Mouse (Mus musculus): ENCODE results near the gene Dpep1. TPM values are rescaled to one million over a fixed set of nuclear protein-coding genes. Genes with fewer than 3 reads are reported as not detected.

Gene Dpep1
- 33.6 TPM for polyA plus RNA-seq (2014; fragmentation: Illumina TruSeq; extraction: RNeasy Lipid Tissue Mini Kit (QIAGEN cat#74804); ENCODE audit: low read depth, low replicate concordance)

DNA sequence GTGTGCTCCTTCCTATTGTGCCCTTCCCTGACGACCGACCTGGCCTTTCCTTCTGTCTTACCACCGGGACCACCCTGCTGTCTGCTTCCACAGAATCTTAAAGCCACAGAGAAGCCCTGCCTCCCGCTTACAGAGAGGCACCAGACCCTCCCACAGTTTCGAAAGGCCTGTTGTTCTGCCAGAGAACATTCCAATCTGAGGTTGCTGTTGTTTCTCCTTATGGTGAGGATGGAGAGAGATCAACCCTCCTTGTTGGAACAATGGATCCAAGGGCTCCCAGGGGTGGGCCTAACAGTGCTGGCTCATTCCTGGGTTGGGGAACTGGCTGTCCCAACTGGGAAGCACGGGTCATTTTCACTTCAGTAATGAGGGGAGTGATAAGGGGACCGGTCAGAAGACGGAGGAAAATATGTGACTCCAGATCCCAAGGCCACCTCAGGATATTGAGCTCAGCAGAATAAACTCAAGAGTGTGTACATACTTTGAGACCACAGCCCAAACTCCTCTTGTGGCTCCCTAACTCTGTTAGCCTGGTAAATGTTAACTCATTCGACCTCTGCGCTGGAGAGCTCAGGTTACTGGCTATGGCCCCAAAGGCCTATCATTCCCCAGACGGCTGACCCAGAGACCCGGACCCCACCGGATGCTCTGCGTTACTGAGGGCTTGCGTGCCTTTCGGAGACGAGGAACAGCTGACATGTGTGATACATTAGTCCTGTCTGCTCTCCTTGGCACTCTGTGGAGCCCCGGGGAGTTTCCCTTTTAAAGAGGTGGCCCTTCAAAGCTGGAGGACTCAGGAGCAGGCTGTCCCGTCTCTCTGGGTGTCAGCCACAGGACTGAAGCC lies at the start of gene Dpep1:
Dpep1 (plus strand) TSS at position 677 of the 844 bp plus-strand sequence.

DNA sequence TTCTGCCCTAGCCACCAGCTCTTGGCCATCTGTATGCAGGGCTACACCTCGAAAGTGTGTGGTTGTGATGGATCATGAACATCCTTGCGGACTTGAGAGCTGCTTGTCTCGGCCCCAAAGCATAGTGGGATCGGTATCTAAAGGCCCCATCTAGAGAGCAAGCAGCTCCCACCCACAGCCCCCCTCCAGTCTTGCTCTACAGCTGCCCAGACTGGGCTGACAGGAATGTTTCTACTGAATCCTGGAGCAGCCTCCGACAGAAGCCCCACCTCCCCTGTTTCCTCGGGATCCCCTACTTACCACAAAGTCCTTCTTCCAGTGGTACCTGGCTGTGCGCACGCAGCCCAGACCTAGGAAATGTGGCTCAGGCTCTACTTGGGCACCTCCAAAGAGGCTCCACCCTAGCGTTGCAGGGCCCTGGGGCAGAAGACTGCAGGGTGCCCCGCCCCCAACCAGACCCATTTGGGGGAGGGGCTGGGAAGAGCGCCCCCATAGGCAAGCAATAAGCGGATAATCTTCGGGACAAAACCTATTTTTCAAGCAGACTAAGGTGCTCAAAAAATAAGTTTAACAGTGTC lies 28.1 kb upstream of the Dpep1 start, which contains the start of gene Sult5a1:
Sult5a1 (minus strand) TSS at position 428 of the 578 bp plus-strand sequence.

DNA sequence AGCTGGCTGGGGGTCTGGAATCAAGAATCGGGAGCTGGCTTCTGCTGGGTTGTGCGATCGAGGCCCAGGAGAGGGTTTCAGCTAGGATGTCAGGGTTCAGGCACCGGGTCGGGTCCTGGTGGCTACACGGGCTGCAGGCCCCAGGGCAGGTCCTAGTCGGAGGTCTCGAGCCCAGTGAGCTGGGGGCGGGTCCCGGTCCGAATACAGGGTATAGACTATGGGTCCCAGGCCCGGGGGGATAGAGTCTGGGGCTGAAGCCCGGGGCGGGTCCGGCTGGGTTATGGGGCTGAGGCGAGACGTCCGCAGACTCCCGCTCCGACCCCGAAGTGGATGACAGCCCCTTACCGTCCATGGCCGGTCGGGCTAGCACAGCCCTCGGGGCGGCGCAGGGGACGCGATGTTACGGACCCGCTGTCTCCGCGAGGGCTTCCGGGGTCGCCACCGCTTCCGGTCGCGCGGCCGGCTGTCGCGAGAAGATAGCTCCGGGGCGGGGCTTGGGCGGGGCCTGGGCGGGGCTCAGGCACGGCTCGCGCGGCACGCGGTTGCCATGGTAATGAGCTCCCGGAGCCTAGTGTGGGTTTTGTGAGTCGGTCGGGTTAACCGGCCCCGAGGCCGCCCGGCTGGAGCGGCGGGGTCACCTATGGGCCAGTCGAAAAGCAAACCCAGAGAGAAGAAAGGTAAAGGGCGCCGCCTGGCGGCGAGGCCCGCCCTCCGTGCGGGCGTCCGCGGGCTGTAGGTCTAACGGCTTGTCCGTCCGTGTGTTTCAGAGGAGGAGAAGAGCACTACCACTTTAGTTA lies 26.5 kb downstream of the Dpep1 start, which contains the start of the genes Chmp1a and Spata33:
Chmp1a (minus strand) TSS at position 443 of the 797 bp plus-strand sequence.
Spata33 (plus strand) TSS at position 512 of the 797 bp plus-strand sequence.

DNA sequence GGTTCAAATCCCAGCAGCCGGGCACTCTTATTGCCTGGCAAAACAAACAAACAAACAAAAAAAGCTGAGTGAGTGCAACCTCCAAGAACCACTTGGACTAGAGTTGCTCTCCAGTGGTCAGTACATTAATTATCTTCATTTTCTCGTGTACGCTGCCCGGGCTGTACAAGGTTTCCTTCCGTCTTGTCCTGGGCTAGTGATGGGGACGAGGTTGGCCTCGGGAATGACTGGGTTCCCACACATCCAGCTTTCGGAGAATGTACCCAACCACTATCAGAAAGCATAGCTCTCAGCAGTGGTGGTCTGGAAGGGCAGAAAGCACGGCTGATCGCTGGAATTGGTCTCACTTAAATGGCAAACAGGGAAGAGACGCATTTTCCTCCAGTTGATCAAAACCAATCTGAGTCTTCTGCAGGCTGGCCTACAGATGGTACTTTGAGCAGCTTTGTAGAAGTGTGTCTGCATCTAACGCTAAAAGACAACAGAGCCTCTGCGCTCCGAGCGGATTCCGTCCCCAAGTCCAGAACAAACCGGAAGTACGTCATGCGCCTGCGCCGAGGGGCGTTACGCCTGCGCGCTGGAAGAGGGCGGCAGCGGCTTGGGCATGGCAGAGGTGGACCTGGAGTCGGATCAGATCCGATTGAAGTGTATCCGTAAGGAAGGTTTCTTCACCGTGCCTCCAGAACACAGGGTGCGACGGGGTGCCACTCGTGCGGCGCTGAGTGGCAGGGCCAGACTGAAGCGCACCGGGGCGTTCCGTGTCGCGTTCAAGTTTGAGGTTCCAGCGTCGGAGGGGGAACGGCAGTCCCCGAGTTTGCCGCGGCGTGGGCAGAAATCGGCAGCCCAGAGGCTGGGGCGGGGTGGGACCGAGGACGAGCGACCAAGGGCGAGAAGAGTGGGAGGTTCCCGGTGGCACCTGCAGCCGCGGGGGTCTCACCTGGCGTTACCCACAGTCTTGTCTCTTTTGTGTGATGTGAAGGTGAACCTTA lies 38.5 kb downstream of the Dpep1 start, which contains the start of gene Cdk10:
Cdk10 (plus strand) TSS at position 565 of the 989 bp plus-strand sequence.

DNA sequence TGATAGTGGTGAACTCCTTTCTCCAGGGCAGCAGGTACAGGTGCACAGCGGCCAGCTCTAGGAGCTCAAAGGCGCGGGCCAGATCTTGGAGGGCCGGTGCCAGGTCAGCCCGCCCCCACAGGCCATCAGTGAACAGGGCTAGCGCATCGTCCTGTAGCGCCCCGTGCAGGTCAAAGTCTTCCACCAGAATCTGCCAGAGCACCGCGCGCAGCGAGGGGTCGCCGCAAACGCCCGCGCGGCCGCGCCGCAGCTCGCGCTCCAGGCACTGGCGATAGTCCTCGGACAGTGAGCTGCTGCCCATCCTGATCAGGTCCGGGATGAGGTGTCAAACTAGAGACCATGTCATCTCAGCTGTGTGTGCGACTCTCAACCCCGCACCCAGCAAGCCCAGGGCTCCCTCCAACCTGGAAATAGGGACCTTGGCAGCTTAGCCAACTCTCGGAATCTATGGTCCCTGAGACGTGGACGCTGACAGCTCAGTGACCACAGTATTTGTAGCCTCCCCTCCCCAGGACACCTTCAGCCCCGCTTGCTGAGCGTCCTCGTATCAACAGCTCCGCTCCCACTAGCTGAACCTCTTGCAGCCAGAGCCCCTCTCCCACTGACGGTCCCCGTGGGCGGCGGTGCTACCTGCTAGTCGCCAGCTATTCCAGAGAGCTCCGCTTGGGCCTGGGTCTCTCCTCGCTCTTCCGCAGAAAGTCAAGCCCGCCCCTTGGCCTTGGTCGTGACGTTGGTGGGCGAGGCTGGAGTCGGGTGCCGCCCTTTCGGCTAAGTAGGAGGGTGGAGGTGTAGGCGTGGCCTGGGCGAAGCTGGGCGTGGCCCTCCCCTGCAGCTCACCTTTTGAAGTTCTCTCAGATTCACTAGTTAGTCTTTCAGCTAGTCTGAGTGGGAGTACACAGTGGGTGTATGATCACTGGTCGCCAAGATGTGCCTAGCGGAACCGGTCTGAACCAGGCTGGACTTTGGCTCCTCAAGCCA lies 49.8 kb downstream of the Dpep1 start, which contains the start of gene Spata2l:
Spata2l (minus strand) TSS at position 714 of the 978 bp plus-strand sequence.

Other genes starting within 250 kb of the Dpep1 start
- gene Ankrd11, start 144.0 kb upstream of the Dpep1 start, polyA plus RNA-seq (2014; fragmentation: Illumina TruSeq; extraction: RNeasy Lipid Tissue Mini Kit (QIAGEN cat#74804); ENCODE audit: low read depth, low replicate concordance), result 66.1 TPM
- 26.4 TPM for gene Spg7, start 123.3 kb upstream of the Dpep1 start, polyA plus RNA-seq (2014; fragmentation: Illumina TruSeq; extraction: RNeasy Lipid Tissue Mini Kit (QIAGEN cat#74804); ENCODE audit: low read depth, low replicate concordance)
- 60.1 TPM for gene Rpl13, start 83.9 kb upstream of the Dpep1 start, polyA plus RNA-seq (2014; fragmentation: Illumina TruSeq; extraction: RNeasy Lipid Tissue Mini Kit (QIAGEN cat#74804); ENCODE audit: low read depth, low replicate concordance)
- gene Cpne7, start 68.9 kb upstream of the Dpep1 start, polyA plus RNA-seq (2014; fragmentation: Illumina TruSeq; extraction: RNeasy Lipid Tissue Mini Kit (QIAGEN cat#74804); ENCODE audit: low read depth, low replicate concordance), result not detected
- not detected for gene Sult5a1, start 27.9 kb upstream of the Dpep1 start, polyA plus RNA-seq (2014; fragmentation: Illumina TruSeq; extraction: RNeasy Lipid Tissue Mini Kit (QIAGEN cat#74804); ENCODE audit: low read depth, low replicate concordance)
- gene Chmp1a, start 26.5 kb downstream of the Dpep1 start, polyA plus RNA-seq (2014; fragmentation: Illumina TruSeq; extraction: RNeasy Lipid Tissue Mini Kit (QIAGEN cat#74804); ENCODE audit: low read depth, low replicate concordance), result 16.8 TPM
- gene Spata33, start 26.6 kb downstream of the Dpep1 start, polyA plus RNA-seq (2014; fragmentation: Illumina TruSeq; extraction: RNeasy Lipid Tissue Mini Kit (QIAGEN cat#74804); ENCODE audit: low read depth, low replicate concordance), result 0.60 TPM
- 5.6 TPM for gene Cdk10, start 38.6 kb downstream of the Dpep1 start, polyA plus RNA-seq (2014; fragmentation: Illumina TruSeq; extraction: RNeasy Lipid Tissue Mini Kit (QIAGEN cat#74804); ENCODE audit: low read depth, low replicate concordance)
- not detected for gene Spata2l, start 50.0 kb downstream of the Dpep1 start, polyA plus RNA-seq (2014; fragmentation: Illumina TruSeq; extraction: RNeasy Lipid Tissue Mini Kit (QIAGEN cat#74804); ENCODE audit: low read depth, low replicate concordance)
- 2.1 TPM for gene Zfp276, start 68.0 kb downstream of the Dpep1 start, polyA plus RNA-seq (2014; fragmentation: Illumina TruSeq; extraction: RNeasy Lipid Tissue Mini Kit (QIAGEN cat#74804); ENCODE audit: low read depth, low replicate concordance)
- gene Vps9d1, start 68.1 kb downstream of the Dpep1 start, polyA plus RNA-seq (2014; fragmentation: Illumina TruSeq; extraction: RNeasy Lipid Tissue Mini Kit (QIAGEN cat#74804); ENCODE audit: low read depth, low replicate concordance), result 1.4 TPM
- 0.35 TPM for gene Fanca, start 132.3 kb downstream of the Dpep1 start, polyA plus RNA-seq (2014; fragmentation: Illumina TruSeq; extraction: RNeasy Lipid Tissue Mini Kit (QIAGEN cat#74804); ENCODE audit: low read depth, low replicate concordance)
- 1.7 TPM for gene Spire2, start 146.5 kb downstream of the Dpep1 start, polyA plus RNA-seq (2014; fragmentation: Illumina TruSeq; extraction: RNeasy Lipid Tissue Mini Kit (QIAGEN cat#74804); ENCODE audit: low read depth, low replicate concordance)
- gene Tcf25, start 187.5 kb downstream of the Dpep1 start, polyA plus RNA-seq (2014; fragmentation: Illumina TruSeq; extraction: RNeasy Lipid Tissue Mini Kit (QIAGEN cat#74804); ENCODE audit: low read depth, low replicate concordance), result 295 TPM
- gene Mc1r, start 220.9 kb downstream of the Dpep1 start, polyA plus RNA-seq (2014; fragmentation: Illumina TruSeq; extraction: RNeasy Lipid Tissue Mini Kit (QIAGEN cat#74804); ENCODE audit: low read depth, low replicate concordance), result not detected
- 0.85 TPM for gene Tubb3, start 225.2 kb downstream of the Dpep1 start, polyA plus RNA-seq (2014; fragmentation: Illumina TruSeq; extraction: RNeasy Lipid Tissue Mini Kit (QIAGEN cat#74804); ENCODE audit: low read depth, low replicate concordance)
- gene Def8, start 237.3 kb downstream of the Dpep1 start, polyA plus RNA-seq (2014; fragmentation: Illumina TruSeq; extraction: RNeasy Lipid Tissue Mini Kit (QIAGEN cat#74804); ENCODE audit: low read depth, low replicate concordance), result 1.9 TPM

All from sigmoid colon, adult 10 weeks (tissue).